Mouse (Mus musculus) liver, adult 2 months (tissue): Measurements from ENCODE around the gene Rgs11.

Source experiments
- CTCF ChIP-seq: fragments of 200-500 bp; IDR thresholded peaks from 2 replicates; pipeline ENCODE4 v1.5.1; 2011; ENCODE audit warnings: low read depth, low read length, control low read depth
- POLR2A ChIP-seq: fragments of 200-500 bp; IDR thresholded peaks from 2 replicates; pipeline ENCODE4 v1.6.1; 2011; ENCODE audit warnings: low read length, control low read depth; ENCODE audit not compliant: insufficient read depth; ENCODE audit errors: extremely low read depth

DNA sequence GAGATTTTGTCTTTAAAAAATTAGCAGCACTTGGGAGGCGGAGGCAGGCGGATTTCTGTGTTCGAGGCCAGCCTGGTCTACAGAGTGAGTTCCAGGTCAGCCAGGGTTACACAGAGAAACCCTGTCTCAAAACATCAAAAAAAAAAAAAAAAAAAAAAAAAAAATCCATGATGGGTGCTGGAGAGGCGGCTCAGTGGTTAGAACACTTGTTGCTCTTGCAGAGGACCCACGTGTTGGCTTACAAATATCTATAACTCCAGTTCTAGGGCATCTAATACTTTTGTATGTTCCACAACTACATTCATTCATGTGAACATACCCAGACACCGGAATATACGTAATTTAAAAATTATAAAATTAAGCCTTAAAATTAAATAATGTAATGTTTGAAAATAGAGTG lies 52.6 kb downstream of the Rgs11 start:
- no peak for TF ChIP-seq CTCF
- no peak for TF ChIP-seq POLR2A
